Mouse (Mus musculus) myocyte (in vitro differentiated cells): ENCODE measurements at regions not wholly inside any gene's neighbourhood (a gene's known extent, or its start where the extent isn't known, plus 50 kb on each side); places are given as distances from the start of the nearest gene placed in this dataset.

Source experiments
- CEBPB ChIP-seq: IDR thresholded peaks from 2 replicates; pipeline ENCODE4 v1.6.1; 2011; ENCODE audit warnings: mild to moderate bottlenecking, moderate library complexity; ENCODE audit not compliant: poor library complexity, insufficient read depth, severe bottlenecking
- E2F4 ChIP-seq: IDR thresholded peaks from one replicate; pipeline ENCODE4 v1.6.1; 2011; ENCODE audit warnings: mild to moderate bottlenecking, control low read depth, moderate library complexity; ENCODE audit not compliant: insufficient read depth
- MAX ChIP-seq: IDR thresholded peaks from one replicate; pipeline ENCODE4 v1.6.1; 2011; ENCODE audit warnings: low read depth, mild to moderate bottlenecking, control low read depth
- MYOD1 ChIP-seq, 3 experiments: IDR thresholded peaks; one replicate each; pipeline ENCODE4 v1.6.1; 2011; ENCODE audit warnings: control low read depth in 2 of 3, low read depth in 2 of 3, mild to moderate bottlenecking in 2 of 3, moderate library complexity in 1 of 3; ENCODE audit not compliant: insufficient read length in 2 of 3, control insufficient read depth in 1 of 3
- MYOG ChIP-seq, 3 experiments: IDR thresholded peaks; one replicate each; pipeline ENCODE4 v1.6.1; 2011; ENCODE audit warnings: control low read depth in 2 of 3, low read depth in 2 of 3, mild to moderate bottlenecking in 2 of 3; ENCODE audit not compliant: insufficient read length in 2 of 3, control insufficient read depth in 1 of 3, insufficient read depth in 1 of 3
- POLR2A ChIP-seq: IDR thresholded peaks from one replicate; pipeline ENCODE4 v1.6.1; 2011; ENCODE audit warnings: low read depth, mild to moderate bottlenecking, control low read depth, moderate library complexity; ENCODE audit not compliant: insufficient read length
- POLR2AphosphoS2 ChIP-seq: IDR thresholded peaks from one replicate; pipeline ENCODE4 v1.6.1; 2011; ENCODE audit warnings: low read depth, control low read depth; ENCODE audit not compliant: insufficient read length
- SRF ChIP-seq: IDR thresholded peaks from one replicate; pipeline ENCODE4 v1.6.1; 2011; ENCODE audit warnings: low read depth; ENCODE audit not compliant: control insufficient read depth, insufficient read length
- TCF12 ChIP-seq: IDR thresholded peaks from one replicate; pipeline ENCODE4 v1.6.1; 2011; ENCODE audit warnings: mild to moderate bottlenecking, control low read depth; ENCODE audit not compliant: poor library complexity, insufficient read depth, severe bottlenecking
- TCF3 ChIP-seq: IDR thresholded peaks from one replicate; pipeline ENCODE4 v1.6.1; 2011; ENCODE audit warnings: low read depth, control low read depth; ENCODE audit not compliant: insufficient read length
- USF1 ChIP-seq: IDR thresholded peaks from one replicate; pipeline ENCODE4 v1.6.1; 2011; ENCODE audit warnings: low read depth, mild to moderate bottlenecking, control low read depth, moderate library complexity

DNA sequence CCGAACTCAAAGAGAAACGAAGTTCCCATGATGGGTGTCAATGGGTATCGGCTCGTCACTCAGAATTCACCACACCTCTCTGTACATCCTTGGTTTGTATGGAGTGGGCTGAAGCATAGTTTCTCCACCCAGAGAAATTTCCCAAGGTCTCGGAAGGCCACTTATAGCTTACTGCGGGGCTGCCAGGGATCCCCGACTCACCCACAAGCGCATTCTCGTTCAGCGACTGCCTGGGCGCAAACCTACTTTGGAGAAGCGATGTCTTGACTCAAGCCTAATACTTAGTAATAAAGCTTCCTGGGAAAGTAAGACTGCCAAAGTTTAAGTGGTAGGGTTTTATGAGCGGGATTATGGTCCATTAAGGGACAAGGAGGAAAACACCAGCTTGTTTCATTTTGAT, 303.4 kb upstream of the Nfe2l3 start:
- TF ChIP-seq MYOD1 (IDR thresholded peaks at IDR 0.05; ENCODE audit: control insufficient read depth in 1 of 3, insufficient read length in 2 of 3, low read depth in 2 of 3) (no peak), POLR2A (no peak), MAX (no peak), CEBPB (no peak), USF1 (no peak), E2F4 (no peak), TCF3 (no peak), TCF12 (no peak), MYOG (IDR thresholded peaks at IDR 0.05; ENCODE audit: control insufficient read depth in 1 of 3, insufficient read depth in 1 of 3, insufficient read length in 2 of 3, low read depth in 2 of 3) (no peak), POLR2AphosphoS2 (no peak), SRF (no peak)
